Mouse (Mus musculus) small intestine, adult 2 months (tissue): ENCODE data around the gene Ipo13. TPM values are rescaled to one million over a fixed set of nuclear protein-coding genes. Genes with fewer than 3 reads are reported as not detected.

ENCODE experiments used
- H3K27ac ChIP-seq: fragments of 200-500 bp; 2 replicates; pipeline ENCODE4 v1.5.1; 2012; ENCODE audit warnings: low read depth, low read length, control low read depth, inconsistent platforms; ENCODE audit not compliant: insufficient read depth
- H3K27me3 ChIP-seq: fragments of 200-500 bp; 2 replicates; pipeline ENCODE4 v1.6.1; 2012; ENCODE audit warnings: mild to moderate bottlenecking, moderate library complexity, low read length, inconsistent platforms; ENCODE audit not compliant: control insufficient read depth, insufficient read depth
- H3K36me3 ChIP-seq: fragments of 200-500 bp; 2 replicates; pipeline ENCODE4 v1.6.1; 2012; ENCODE audit warnings: mild to moderate bottlenecking, low read length, control low read depth, inconsistent platforms; ENCODE audit not compliant: control insufficient read depth, insufficient read depth
- H3K4me1 ChIP-seq: fragments of 200-500 bp; 2 replicates; pipeline ENCODE4 v1.6.1; 2012; ENCODE audit warnings: low read length, inconsistent platforms, mixed read lengths; ENCODE audit not compliant: control insufficient read depth, insufficient read depth, insufficient read length
- H3K4me3 ChIP-seq: fragments of 200-500 bp; 2 replicates; pipeline ENCODE4 v1.5.1; 2012; ENCODE audit warnings: low read depth, mild to moderate bottlenecking, control low read depth, inconsistent platforms, low read length, moderate library complexity
- CTCF ChIP-seq: fragments of 200-500 bp; IDR thresholded peaks from 2 replicates; pipeline ENCODE4 v1.5.1; 2012; ENCODE audit warnings: low read depth, mild to moderate bottlenecking, control low read depth, inconsistent platforms, low read length, moderate library complexity, mixed read lengths; ENCODE audit not compliant: insufficient replicate concordance, insufficient read length; ENCODE audit errors: extremely low read depth
- POLR2A ChIP-seq: fragments of 200-500 bp; IDR thresholded peaks from 2 replicates; pipeline ENCODE4 v1.6.1; 2012; ENCODE audit warnings: low read depth, mild to moderate bottlenecking, control low read depth, inconsistent platforms, low read length, moderate library complexity
- WGBS: fragments of 180-500 bp; shearing (Covaris S2); methylation state at CpG from one replicate; pipeline ENCODE4 v1.1.7; 2018; 5-methylcytosine and 5-hydroxymethylcytosine counted together
- polyA plus RNA-seq: library from polyadenylated mRNA; depleted of rRNA; stranded (reverse); fragments of >200 nt; gene quantifications from 2 replicates; pipeline ENCODE4 v1.2.3, GENCODE M21; 2012

Gene Ipo13
- polyA plus RNA-seq, 1 experiment: 36.8 TPM

DNA sequence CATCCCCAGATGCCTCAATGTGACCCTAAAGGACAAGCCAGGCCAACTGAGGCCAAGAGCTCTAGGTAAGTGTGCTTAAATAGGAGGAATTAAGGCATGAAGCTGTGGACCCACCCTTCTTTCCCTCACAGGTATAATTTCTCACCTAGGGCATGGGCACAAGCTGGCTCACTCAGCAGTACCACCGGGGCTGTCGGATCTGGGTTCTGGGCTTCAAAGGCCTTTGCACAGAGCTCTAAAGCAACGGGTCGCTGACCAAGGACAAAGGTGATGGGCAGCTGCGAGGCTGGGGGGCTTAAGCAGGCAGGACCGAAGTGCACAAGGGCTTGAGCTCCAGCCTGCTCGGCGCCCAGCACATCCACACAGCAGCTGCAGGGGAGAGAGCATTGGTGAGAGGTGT, 24.0 kb downstream of the Ipo13 start:
- TF ChIP-seq CTCF (no peak), POLR2A (no peak)
- peaks cover 9% of the 10 kb centered on the region for H3K4me1 ChIP-seq
- WGBS: 89% methylated on average over 8 of the region's 8 CpGs
- peak overlapping the region; percentile 78 for H3K4me3 ChIP-seq
- H3K27ac ChIP-seq: no peak overlapping the region
- no peaks in the 10 kb centered on the region for H3K27me3 ChIP-seq
- peaks cover 2% of the 10 kb centered on the region; the same call in 1 of the 2 replicates for H3K36me3 ChIP-seq

DNA sequence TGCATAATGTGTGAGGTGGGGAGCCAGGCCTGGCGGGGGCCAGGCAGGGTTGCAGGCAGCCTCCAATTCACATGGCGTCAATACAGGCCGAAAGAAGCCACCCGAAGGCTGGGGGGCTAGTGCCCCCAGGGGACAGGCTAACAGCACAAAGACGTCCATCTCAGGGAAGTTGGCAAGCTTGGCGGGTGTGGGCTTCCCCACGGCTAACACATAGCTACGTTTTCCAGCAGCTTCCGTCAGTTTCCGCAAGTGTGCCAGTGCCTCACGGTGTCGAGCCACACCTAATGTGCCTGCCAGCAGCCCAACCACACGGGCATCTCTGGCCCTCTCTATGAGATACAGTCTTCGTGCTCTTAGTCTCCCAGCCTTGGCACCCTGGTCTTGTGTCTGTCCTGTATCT, 24.8 kb downstream of the Ipo13 start:
- WGBS: 91% methylated on average over 14 of the region's 14 CpGs
- TF ChIP-seq POLR2A (no peak), CTCF (no peak)
- H3K4me3 ChIP-seq: no peak overlapping the region
- H3K27me3 ChIP-seq: no peaks in the 10 kb centered on the region
- H3K36me3 ChIP-seq: peaks cover 8% of the 10 kb centered on the region
- H3K4me1 ChIP-seq: peaks cover 9% of the 10 kb centered on the region
- H3K27ac ChIP-seq: no peak overlapping the region

DNA sequence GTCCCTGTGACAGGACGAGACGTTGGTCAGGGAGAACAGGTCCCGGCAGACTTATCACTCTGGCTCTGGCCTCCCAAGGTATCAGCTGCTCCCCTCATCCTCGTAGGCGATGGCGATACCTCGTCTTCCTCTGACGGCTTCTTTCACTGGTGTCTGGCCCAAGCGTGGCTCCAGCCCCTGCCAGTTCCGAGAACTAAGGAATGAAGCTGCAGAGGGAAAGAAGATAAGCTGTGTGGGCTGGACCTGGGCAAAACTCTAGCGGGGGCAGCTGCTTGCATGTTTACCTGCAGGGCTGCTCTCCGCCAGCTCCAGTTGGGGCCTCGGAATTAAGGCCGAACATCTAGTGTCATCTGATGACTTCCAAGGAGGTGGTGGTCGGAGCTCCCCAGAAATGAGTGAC, 25.3 kb downstream of the Ipo13 start:
- Histone ChIP-seq H3K4me3 (no peak overlapping the region), H3K27me3 (no peaks in the 10 kb centered on the region), H3K36me3 (peaks cover 12% of the 10 kb centered on the region), H3K4me1 (peaks cover 9% of the 10 kb centered on the region), H3K27ac (no peak overlapping the region)
- WGBS: 95% methylated on average over 15 of the region's 15 CpGs
- TF ChIP-seq CTCF (no peak), POLR2A (no peak)

DNA sequence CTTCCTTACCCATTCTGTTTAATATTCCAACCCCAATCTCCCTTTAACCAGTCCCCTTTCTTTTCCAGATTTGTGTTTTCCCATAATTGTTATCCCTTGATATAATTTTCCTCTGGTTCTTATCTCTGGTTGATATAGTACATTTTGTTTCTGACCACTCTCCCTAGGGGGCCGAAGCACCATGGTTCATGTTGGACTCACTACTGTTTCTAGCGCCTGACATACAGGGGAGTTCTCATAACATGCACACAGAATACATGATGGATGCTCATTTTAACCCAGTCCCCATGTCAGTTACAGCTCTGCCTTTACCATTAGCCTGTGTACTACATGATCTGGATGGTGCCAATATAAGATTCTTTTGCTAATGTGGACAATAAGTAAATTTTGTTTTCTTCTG, 26.9 kb downstream of the Ipo13 start:
- Histone ChIP-seq H3K27me3 (peaks cover 3% of the 10 kb centered on the region), H3K36me3 (peaks cover 17% of the 10 kb centered on the region), H3K4me3 (no peak overlapping the region), H3K27ac (no peak overlapping the region), H3K4me1 (peaks cover 9% of the 10 kb centered on the region)
- 73% methylated on average over 2 of the region's 2 CpGs for WGBS
- no peak for TF ChIP-seq POLR2A
- no peak for TF ChIP-seq CTCF

DNA sequence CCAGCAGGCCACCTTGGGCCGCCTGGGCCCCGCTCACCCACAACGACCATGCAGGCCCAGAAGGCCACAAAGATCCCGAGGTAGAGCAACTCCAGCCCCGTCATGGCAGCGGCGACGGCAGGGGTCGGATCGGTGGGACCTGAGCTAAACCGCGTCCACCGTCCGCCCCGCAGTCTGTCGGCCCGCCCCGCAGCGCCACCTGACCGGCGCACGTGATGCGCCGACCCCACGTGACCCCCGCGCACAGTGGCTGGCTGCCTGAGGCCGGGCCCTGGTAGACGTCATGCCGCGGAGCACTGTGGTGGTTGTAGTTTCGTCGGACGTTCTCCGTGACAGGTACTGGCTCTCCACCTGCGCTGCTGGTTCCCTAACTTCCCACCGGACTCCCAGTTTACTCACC, 27.7 kb downstream of the Ipo13 start, which contains the start of gene Atp6v0b:
Atp6v0b (minus strand) TSS at position 201 of the 400 bp plus-strand sequence.
- TF ChIP-seq POLR2A (peak; percentile 55; the same call in 1 of the 2 replicates), CTCF (no peak)
- Histone ChIP-seq H3K4me3 (peak within 1 kb of the TSS; percentile 94), H3K27me3 (peaks cover 8% of the 10 kb centered on the region), H3K36me3 (peaks cover 17% of the 10 kb centered on the region), H3K4me1 (peaks cover 8% of the 10 kb centered on the region), H3K27ac (peak within 1 kb of the TSS; percentile 63)
- WGBS: under 1% methylated on average over 37 of the region's 37 CpGs

- Histone ChIP-seq H3K27ac (peak overlapping the region; percentile 63), H3K36me3 (peaks cover 17% of the 10 kb centered on the region), H3K27me3 (peaks cover 8% of the 10 kb centered on the region), H3K4me3 (peak overlapping the region; percentile 94), H3K4me1 (peaks cover 7% of the 10 kb centered on the region)
- TF ChIP-seq POLR2A: no peak
- no peak for TF ChIP-seq CTCF
- WGBS: under 1% methylated on average over 24 of the region's 24 CpGs
These were observed 28.2 kb downstream of the Ipo13 start for GRCm38 (mm10) chr4:117886644-117887043.

DNA sequence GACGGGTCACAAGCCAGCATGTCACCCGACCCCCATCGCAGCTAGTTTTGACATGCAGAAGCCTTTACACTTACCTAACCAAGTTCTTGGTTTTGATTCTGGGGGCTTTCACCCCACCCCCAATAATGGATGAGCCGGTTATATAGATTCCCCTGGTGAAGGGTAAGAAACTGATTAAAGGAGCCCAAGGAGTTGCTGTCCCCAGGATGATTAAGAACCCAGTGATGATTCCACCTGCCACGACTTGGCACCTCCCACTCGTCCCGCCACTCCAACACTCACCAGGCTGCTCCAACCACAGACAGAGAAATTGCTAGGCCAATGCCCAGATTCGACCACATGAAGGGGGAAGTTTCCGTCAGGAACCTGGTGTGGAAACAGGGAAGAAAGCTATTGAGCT, 28.8 kb downstream of the Ipo13 start:
- no peak overlapping the region for H3K27ac ChIP-seq
- peaks cover 6% of the 10 kb centered on the region for H3K4me1 ChIP-seq
- H3K36me3 ChIP-seq: peaks cover 17% of the 10 kb centered on the region
- WGBS: 84% methylated on average over 9 of the region's 9 CpGs
- TF ChIP-seq POLR2A (no peak), CTCF (no peak)
- H3K27me3 ChIP-seq: peaks cover 8% of the 10 kb centered on the region
- peak overlapping the region; percentile 94 for H3K4me3 ChIP-seq

- Histone ChIP-seq H3K27me3 (peaks cover 8% of the 10 kb centered on the region), H3K4me1 (peaks cover 4% of the 10 kb centered on the region; the same call in 1 of the 2 replicates), H3K4me3 (no peak overlapping the region), H3K27ac (no peak overlapping the region), H3K36me3 (peaks cover 17% of the 10 kb centered on the region)
- WGBS: 93% methylated on average over 10 of the region's 10 CpGs
- no peak for TF ChIP-seq CTCF
- no peak for TF ChIP-seq POLR2A
These were observed 29.7 kb downstream of the Ipo13 start for GRCm38 (mm10) chr4:117885093-117885492.
